Mouse (Mus musculus): ENCODE results near the gene Tmtc2.

- TF ChIP-seq CTCF (IDR thresholded peaks at IDR 0.05; ENCODE audit: insufficient read depth, low read depth, low read length): no peak
- TF ChIP-seq POLR2A (IDR thresholded peaks at IDR 0.05; ENCODE audit: insufficient read depth, low read depth, low read length): no peak
These were observed 209.8 kb downstream of the Tmtc2 start for GRCm38 (mm10) chr10:105364480-105364879.

Data from olfactory bulb, adult 2 months (tissue).